Mouse (Mus musculus) liver, adult 2 months (tissue): ENCODE measurements at regions not wholly inside any gene's neighbourhood (a gene's known extent, or its start where the extent isn't known, plus 50 kb on each side); places are given as distances from the start of the nearest gene placed in this dataset.

Experiments
- CTCF ChIP-seq: fragments of 200-500 bp; IDR thresholded peaks from 2 replicates; pipeline ENCODE4 v1.5.1; 2011; ENCODE audit warnings: low read depth, low read length, control low read depth
- POLR2A ChIP-seq: fragments of 200-500 bp; IDR thresholded peaks from 2 replicates; pipeline ENCODE4 v1.6.1; 2011; ENCODE audit warnings: low read length, control low read depth; ENCODE audit not compliant: insufficient read depth; ENCODE audit errors: extremely low read depth

- TF ChIP-seq CTCF (no peak), POLR2A (no peak)
These were observed 98.0 kb upstream of the Smarca2 start for GRCm38 (mm10) chr19:26506802-26507201.
